Mouse (Mus musculus): ENCODE results near the gene Ccdc6.

DNA sequence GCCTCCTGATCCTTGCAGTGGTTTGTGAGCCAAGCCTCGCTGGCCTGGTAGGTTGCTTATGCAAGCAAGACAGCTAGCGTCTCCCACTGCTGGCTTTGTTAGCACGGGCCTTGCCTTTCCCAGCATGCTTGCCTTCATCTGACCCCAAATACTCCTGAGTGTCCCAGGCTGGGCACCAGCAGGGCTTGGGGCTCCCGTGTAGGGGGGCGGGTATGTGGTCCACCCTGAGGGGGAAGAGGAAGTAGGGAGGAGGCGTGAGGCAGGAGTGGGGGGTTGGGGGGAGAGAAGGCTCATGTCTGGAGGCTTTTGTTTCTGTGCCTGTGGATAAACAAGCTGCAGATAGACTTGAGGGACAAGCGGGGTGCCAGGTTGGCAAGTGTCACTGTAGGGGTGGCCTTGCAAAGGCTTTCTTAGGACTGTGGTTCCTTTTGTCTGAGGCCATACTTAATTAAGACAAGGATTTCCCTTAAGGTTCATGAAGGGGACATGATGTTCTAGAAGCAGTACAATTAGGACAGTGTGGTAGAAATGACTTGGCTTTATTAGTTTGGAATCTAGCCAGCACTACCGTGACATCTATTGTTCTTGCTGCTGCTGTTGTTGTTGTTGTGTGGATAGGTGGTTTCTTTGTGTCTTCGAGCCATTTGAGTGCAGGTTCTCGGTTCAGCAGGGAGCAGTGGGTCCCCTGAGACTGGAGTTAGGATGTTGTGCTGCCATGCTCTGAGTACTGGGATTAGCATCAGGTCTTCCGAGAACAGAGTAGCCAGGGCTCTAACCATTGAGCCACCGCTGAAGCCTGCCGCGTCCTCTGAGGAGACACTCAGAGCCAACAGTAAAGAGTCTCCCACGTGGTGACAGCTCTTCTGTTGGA lies 86.5 kb downstream of the Ccdc6 start:
- TF ChIP-seq GATA1 (IDR thresholded peaks at IDR 0.05; ENCODE audit: borderline replicate concordance, low read length) (no peak), FLI1 (IDR thresholded peaks at IDR 0.05; ENCODE audit: low read length) (no peak)
